Mouse (Mus musculus) megakaryocyte, embryonic 14.5 days (primary cell): Measurements from ENCODE around the gene Trappc5. TPM values are rescaled to one million over a fixed set of nuclear protein-coding genes. Genes with fewer than 3 reads are reported as not detected.

Source experiments
- H3K27me3 ChIP-seq: replicated peaks from 2 replicates; pipeline ENCODE3; 2012; ENCODE audit warnings: inconsistent platforms
- H3K36me3 ChIP-seq: replicated peaks from 2 replicates; pipeline ENCODE3; 2012; ENCODE audit warnings: low read length, inconsistent platforms, mixed read lengths
- H3K4me1 ChIP-seq: 2 replicates; pipeline ENCODE4 v1.6.1; 2012; ENCODE audit warnings: inconsistent platforms
- H3K4me3 ChIP-seq: replicated peaks from 2 replicates; pipeline ENCODE3; 2012; ENCODE audit warnings: moderate library complexity, mild to moderate bottlenecking, inconsistent platforms
- H3K9me3 ChIP-seq: 2 replicates; pipeline ENCODE4 v1.6.1; 2012; ENCODE audit warnings: inconsistent platforms
- FLI1 ChIP-seq: IDR thresholded peaks from 2 replicates; pipeline ENCODE4 v1.6.1; 2012; ENCODE audit warnings: low read length, inconsistent platforms, mixed read lengths
- GATA1 ChIP-seq: IDR thresholded peaks from 3 replicates; pipeline ENCODE4 v1.6.1; 2012; ENCODE audit warnings: mixed read lengths, low read length, inconsistent platforms, borderline replicate concordance
- polyA plus RNA-seq: library from polyadenylated mRNA; stranded (reverse); fragments of >175 nt; gene quantifications from 2 replicates; pipeline ENCODE4 v1.2.3, GENCODE M21; 2012; ENCODE audit warnings: low replicate concordance; ENCODE audit not compliant: insufficient read depth

The Trappc5 gene
- polyA plus RNA-seq, 1 experiment: 25.8 TPM

DNA sequence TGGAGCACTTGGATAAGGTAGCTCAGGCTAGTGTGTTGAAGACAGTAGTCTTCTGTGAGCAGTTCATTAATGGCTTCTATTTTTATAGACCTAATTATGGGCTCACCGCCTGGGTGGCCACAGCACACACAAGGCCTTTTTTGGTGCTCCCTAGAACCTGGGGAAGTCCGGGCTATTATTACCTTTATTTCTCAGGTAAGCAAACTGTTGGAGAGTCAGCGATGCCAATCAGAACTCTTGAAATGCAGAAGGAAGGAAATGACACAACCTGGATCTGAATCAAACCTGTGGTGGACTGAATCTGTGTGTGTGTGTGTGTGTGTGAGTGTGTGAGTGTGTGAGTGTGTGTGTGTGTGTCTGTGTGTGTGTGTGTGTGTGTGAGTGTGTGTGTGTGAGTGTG is 18.0 kb downstream of the Trappc5 start, which contains the start of gene Fcer2a:
TSS of gene Fcer2a (minus strand) at position 55 of the 400 bp plus-strand sequence.
- Histone ChIP-seq H3K9me3 (no peaks in the 10 kb centered on the region), H3K36me3 (no peaks in the 10 kb centered on the region), H3K4me1 (peaks cover 11% of the 10 kb centered on the region), H3K27me3 (peaks cover 24% of the 10 kb centered on the region), H3K4me3 (no peak within 1 kb of the TSS)
- no peak for TF ChIP-seq FLI1
- TF ChIP-seq GATA1: no peak

DNA sequence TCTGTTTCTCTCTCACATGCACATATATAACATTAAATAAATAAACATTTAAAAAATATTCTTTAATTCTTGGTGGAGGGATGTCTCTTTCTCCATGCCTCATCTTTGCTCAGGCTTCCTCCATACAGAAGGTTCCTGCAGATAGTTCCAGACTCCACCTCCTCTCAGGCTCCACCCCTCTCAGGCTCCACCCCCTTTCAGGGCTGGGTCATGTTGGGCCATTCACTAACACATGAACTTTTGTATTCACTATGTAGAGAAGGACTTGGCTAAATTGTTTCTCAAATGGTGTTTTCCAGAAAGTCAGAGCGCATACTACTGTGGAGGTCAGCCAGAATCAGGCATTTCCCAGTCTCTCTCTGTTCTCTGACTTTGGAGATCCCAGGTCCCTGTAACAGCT is 25.4 kb downstream of the Trappc5 start:
- Histone ChIP-seq H3K4me1 (peaks cover 42% of the 10 kb centered on the region), H3K36me3 (no peaks in the 10 kb centered on the region), H3K9me3 (no peaks in the 10 kb centered on the region), H3K27me3 (peaks cover 10% of the 10 kb centered on the region), H3K4me3 (no peak overlapping the region)
- TF ChIP-seq FLI1 (no peak), GATA1 (no peak)

- Histone ChIP-seq H3K9me3 (no peaks in the 10 kb centered on the region), H3K27me3 (peaks cover 9% of the 10 kb centered on the region), H3K4me3 (no peak overlapping the region), H3K4me1 (peaks cover 63% of the 10 kb centered on the region), H3K36me3 (no peaks in the 10 kb centered on the region)
- TF ChIP-seq GATA1: no peak
These were observed 29.6 kb downstream of the Trappc5 start for GRCm38 (mm10) chr8:3705711-3706110.

DNA sequence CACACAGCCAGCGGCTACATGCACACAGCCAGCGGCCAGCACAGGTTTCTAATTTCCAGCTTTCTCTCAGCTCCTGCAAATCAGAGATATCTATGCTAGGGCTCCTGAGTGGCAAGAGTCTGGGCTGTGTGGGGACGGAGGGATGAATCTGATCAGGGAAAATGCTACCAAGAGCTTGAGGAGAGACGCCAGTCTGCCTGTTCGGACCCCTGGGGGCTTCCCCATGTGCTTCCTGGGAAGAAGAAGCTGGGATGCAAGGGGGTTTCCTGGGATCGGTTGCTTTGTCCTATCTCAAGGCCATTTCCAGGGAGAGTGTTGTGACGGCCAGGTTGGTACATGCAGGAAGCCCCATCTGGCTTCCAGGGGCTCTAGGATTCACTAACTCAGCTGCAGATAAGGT is 31.5 kb downstream of the Trappc5 start:
- peaks cover 69% of the 10 kb centered on the region for H3K4me1 ChIP-seq
- H3K27me3 ChIP-seq: peaks cover 9% of the 10 kb centered on the region
- no peaks in the 10 kb centered on the region for H3K9me3 ChIP-seq
- no peak for TF ChIP-seq GATA1
- TF ChIP-seq FLI1: no peak
- no peaks in the 10 kb centered on the region for H3K36me3 ChIP-seq
- no peak overlapping the region for H3K4me3 ChIP-seq

GRCm38 (mm10) chr8:3710312-3710711 is 34.2 kb downstream of the Trappc5 start:
- H3K36me3 ChIP-seq: no peaks in the 10 kb centered on the region
- H3K4me3 ChIP-seq: peak overlapping the region; percentile 14
- peaks cover 9% of the 10 kb centered on the region for H3K27me3 ChIP-seq
- H3K9me3 ChIP-seq: no peaks in the 10 kb centered on the region
- TF ChIP-seq GATA1 (no peak), FLI1 (no peak)
- H3K4me1 ChIP-seq: peaks cover 67% of the 10 kb centered on the region

- Histone ChIP-seq H3K27me3 (peaks cover 11% of the 10 kb centered on the region), H3K4me3 (peak overlapping the region; percentile 84), H3K4me1 (peaks cover 59% of the 10 kb centered on the region), H3K36me3 (no peaks in the 10 kb centered on the region), H3K9me3 (no peaks in the 10 kb centered on the region)
- TF ChIP-seq GATA1 (no peak; the same call in 2 of the 3 replicates), FLI1 (no peak)
These were observed 35.5 kb downstream of the Trappc5 start for GRCm38 (mm10) chr8:3711646-3712045.

DNA sequence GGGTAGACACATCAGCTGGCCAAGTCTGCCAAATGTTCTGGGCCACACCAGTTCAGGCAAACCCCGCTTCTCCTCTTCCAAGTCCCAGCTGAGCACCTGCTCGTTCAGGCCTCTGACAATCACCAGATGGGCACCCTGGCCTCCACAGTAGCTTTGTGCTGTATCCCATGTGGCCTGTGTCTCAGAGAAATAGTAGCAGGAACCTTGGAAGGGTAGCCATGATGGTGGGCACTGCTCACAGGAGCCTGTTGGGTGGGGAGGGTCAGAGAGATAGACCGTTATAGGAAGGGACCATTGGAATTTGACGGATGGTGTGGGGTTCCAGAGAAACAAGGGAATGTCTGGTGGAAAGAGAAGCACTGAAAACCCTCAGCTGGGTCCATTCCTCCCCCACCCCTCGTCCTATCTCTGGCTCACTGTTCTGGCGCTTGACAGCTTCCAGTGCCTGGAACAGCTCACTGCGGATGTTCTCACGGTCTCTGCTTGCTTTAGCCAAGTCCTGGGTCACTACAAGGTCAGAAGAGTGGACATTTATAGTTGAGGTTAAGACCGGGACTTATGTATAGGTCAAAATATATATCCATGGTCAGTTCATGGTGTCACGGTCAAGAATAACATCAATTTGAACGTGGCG is 41.3 kb downstream of the Trappc5 start:
- Histone ChIP-seq H3K4me1 (peaks cover 44% of the 10 kb centered on the region), H3K9me3 (no peaks in the 10 kb centered on the region), H3K27me3 (peaks cover 5% of the 10 kb centered on the region), H3K36me3 (no peaks in the 10 kb centered on the region), H3K4me3 (no peak overlapping the region)
- no peak for TF ChIP-seq FLI1
- TF ChIP-seq GATA1: no peak

- no peak for TF ChIP-seq FLI1
- no peak for TF ChIP-seq GATA1
- Histone ChIP-seq H3K9me3 (no peaks in the 10 kb centered on the region), H3K27me3 (peaks cover 5% of the 10 kb centered on the region)
These were observed 42.5 kb downstream of the Trappc5 start for GRCm38 (mm10) chr8:3718559-3718958.

DNA sequence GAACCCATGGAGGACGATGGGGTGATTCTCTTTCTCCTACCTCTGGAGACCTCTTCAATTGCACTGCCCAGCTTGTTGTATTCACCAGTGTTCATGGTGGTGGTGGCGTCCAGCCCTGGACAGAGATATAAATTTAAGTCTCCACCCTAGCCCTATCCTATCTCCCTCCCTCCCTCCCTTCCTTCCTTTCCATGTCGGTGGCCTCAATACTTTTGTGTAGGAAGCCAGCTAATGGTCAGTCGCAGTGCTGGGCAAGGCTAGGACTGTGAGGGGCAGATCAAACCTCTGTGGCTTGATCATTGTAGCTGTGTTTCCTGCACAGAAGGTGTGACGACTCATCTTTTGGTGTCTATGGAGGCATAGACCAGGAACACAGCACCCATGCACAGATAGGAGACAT is 44.5 kb downstream of the Trappc5 start, which contains the start of gene Clec4g:
TSS of gene Clec4g (minus strand) at position 101 of the 400 bp plus-strand sequence.
- H3K27me3 ChIP-seq: peaks cover 5% of the 10 kb centered on the region
- no peak for TF ChIP-seq FLI1
- TF ChIP-seq GATA1: no peak
- no peaks in the 10 kb centered on the region for H3K36me3 ChIP-seq
- peaks cover 47% of the 10 kb centered on the region for H3K4me1 ChIP-seq
- no peaks in the 10 kb centered on the region for H3K9me3 ChIP-seq
- peak within 1 kb of the TSS; percentile 72 for H3K4me3 ChIP-seq

More at GRCm38 (mm10) chr8:3718559-3718958, 42.5 kb downstream of the Trappc5 start:
- Histone ChIP-seq H3K4me1 (peaks cover 44% of the 10 kb centered on the region), H3K4me3 (peak overlapping the region; percentile 7), H3K36me3 (no peaks in the 10 kb centered on the region)

DNA sequence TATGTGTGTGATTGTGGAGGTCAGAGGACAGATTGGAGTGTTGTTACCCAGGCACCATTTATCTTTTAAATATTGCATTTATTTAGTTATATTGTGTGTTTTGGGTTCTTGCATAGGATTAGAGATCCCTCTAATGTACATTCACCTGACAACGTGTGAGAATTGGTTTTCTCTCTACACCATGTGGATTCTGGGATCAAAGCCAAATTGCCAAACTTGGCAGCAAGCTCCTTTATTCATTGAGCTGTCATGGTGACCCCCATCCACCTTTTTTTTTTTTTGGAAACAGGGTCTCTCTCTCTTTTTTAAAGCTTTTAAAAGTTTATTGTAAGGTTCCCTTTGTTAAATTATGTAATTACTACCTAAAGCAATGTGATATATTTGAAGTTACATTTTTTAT is 44.9 kb downstream of the Trappc5 start:
- Histone ChIP-seq H3K27me3 (peaks cover 5% of the 10 kb centered on the region), H3K9me3 (no peaks in the 10 kb centered on the region), H3K4me1 (peaks cover 47% of the 10 kb centered on the region), H3K4me3 (no peak overlapping the region), H3K36me3 (no peaks in the 10 kb centered on the region)
- TF ChIP-seq GATA1 (no peak), FLI1 (no peak)

Other genes starting within 250 kb of the Trappc5 start
- gene Pex11g, start 208.6 kb upstream of the Trappc5 start, polyA plus RNA-seq: 2.8 and 3.7 TPM in 2 replicates
- gene Tex45, start 205.4 kb upstream of the Trappc5 start, polyA plus RNA-seq: not detected in 2 replicates
- 19.3 and 36.7 TPM in 2 replicates for gene Zfp358, start 183.2 kb upstream of the Trappc5 start, polyA plus RNA-seq
- 142 and 183 TPM in 2 replicates for gene Mcoln1, start 175.8 kb upstream of the Trappc5 start, polyA plus RNA-seq
- 13.8 and 16.2 TPM in 2 replicates for gene Pnpla6, start 160.9 kb upstream of the Trappc5 start, polyA plus RNA-seq
- gene C330021F23Rik, start 108.3 kb upstream of the Trappc5 start, polyA plus RNA-seq: not detected in 2 replicates
- gene Camsap3, start 89.0 kb upstream of the Trappc5 start, polyA plus RNA-seq: 0.36 TPM in 1 of 2 replicates, not detected in the other
- 35.4 and 48.4 TPM in 2 replicates for gene Xab2, start 55.0 kb upstream of the Trappc5 start, polyA plus RNA-seq
- gene Pet100, start 54.8 kb upstream of the Trappc5 start, polyA plus RNA-seq: 58.2 and 85.9 TPM in 2 replicates
- gene Pcp2, start 50.8 kb upstream of the Trappc5 start, polyA plus RNA-seq: 11.1 TPM in 1 of 2 replicates, not detected in the other
- 533 and 675 TPM in 2 replicates for gene Stxbp2, start 45.3 kb upstream of the Trappc5 start, polyA plus RNA-seq
- gene Retn, start 20.5 kb upstream of the Trappc5 start, polyA plus RNA-seq: 0.39 TPM in 1 of 2 replicates, not detected in the other
- 0.10 TPM in 1 of 2 replicates, not detected in the other for gene Mcemp1, start 10.5 kb upstream of the Trappc5 start, polyA plus RNA-seq
- 2.8 TPM in 1 of 2 replicates, not detected in the other for gene Fcor, start 3.9 kb upstream of the Trappc5 start, polyA plus RNA-seq
- gene Fcer2a, start 17.9 kb downstream of the Trappc5 start, polyA plus RNA-seq: 0.07 TPM in 1 of 2 replicates, not detected in the other
- gene Clec4g, start 44.4 kb downstream of the Trappc5 start, polyA plus RNA-seq: 1.2 and 11.6 TPM in 2 replicates
- not detected in 2 replicates for gene Cd209a, start 72.7 kb downstream of the Trappc5 start, polyA plus RNA-seq
- not detected in 2 replicates for gene Cd209e, start 178.0 kb downstream of the Trappc5 start, polyA plus RNA-seq
- not detected in 2 replicates for gene Cd209d, start 202.3 kb downstream of the Trappc5 start, polyA plus RNA-seq